Mouse (Mus musculus): ENCODE data around the gene Kif6. TPM values are rescaled to one million over a fixed set of nuclear protein-coding genes. Genes with fewer than 3 reads are reported as not detected.

The Kif6 gene
- polyA plus RNA-seq, 1 experiment from 2014 or later = 2.7 TPM

DNA sequence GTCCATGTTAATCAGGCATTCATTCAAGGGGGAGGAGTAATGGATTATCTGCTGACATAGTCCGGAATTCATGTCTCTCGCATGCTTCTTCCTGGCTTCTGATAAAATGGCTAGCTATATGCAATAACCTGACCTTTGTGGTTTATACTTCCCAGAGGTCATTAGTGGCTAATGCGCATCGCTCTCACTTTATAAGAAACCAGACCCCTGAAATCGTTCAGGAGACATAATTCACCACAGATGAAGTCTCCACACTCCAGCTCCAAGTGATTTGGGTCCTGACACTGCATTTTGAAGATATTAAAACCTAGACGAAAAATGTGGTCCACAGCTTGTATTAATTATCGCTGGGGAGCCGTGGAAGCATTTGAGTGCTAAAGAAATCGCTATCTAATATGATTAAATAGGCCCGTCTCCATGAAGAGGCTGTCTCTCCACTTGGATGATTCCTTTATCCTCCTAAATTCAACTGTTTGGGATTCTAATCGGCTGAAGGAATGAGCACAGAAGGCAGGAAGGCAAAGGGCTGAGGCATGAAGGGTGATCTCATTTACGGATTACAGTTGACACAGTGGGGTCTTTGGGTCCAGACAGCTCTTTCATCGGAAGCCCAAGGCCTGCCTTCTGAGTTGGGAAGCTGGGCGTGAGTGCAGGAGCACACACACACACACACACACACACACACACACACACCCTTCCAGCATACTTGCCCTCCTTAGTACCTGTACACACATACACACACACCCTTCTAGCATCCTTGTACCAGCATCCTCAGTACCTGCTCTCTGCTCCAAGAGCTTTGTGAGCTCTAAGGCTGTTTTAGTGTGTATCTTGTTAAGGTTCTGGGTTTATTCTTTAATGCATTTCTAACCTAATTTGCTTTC, 128.9 kb downstream of the Kif6 start:
- 68% methylated on average over 14 of the region's 14 CpGs for WGBS
- Histone ChIP-seq H3K27ac (ENCODE audit: low read length) (no peak overlapping the region), H3K4me3 (ENCODE audit: low read depth, low read length) (no peak overlapping the region), H3K9ac (replicated peaks; ENCODE audit: low read depth, low read length) (no peak overlapping the region), H3K9me3 (ENCODE audit: control insufficient read depth, low read depth, low read length) (no peaks in the 10 kb centered on the region), H3K27me3 (ENCODE audit: control insufficient read depth, insufficient read depth, low read length) (no peaks in the 10 kb centered on the region), H3K36me3 (ENCODE audit: control insufficient read depth, insufficient read depth, low read length) (no peaks in the 10 kb centered on the region), H3K4me2 (replicated peaks; ENCODE audit: low read depth, low read length) (no peak overlapping the region), H3K4me1 (ENCODE audit: control insufficient read depth, insufficient read depth, low read length) (no peaks in the 10 kb centered on the region)
- ATAC-seq (ENCODE audit: insufficient number of reproducible peaks, insufficient read depth, low FRiP score, low read depth) = no peak

DNA sequence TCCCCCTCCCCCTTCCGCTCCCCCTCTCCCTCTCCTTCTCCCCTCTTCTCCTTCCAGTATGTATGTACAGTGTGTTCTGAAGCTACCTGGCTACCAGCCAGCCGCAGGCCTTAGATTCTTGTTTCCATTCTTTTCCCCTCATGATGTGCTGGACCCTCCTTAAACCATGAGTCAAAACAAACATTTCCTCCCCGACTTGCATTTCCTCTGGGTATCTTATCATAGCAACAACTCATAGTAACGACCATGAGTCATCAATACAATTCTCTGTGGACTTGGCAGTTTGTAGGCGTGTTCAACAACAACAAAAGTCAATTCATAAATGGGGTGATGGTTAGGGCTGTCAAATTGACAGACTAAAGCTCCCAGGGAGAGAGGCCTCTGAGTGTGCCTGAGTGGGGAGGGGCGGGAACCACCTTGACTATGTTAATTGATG, 136.0 kb downstream of the Kif6 start:
- peak; percentile 37; the same call in 1 of the 2 replicates for ATAC-seq (ENCODE audit: insufficient number of reproducible peaks, insufficient read depth, low FRiP score, low read depth)
- H3K9ac ChIP-seq (replicated peaks; ENCODE audit: low read depth, low read length) = no peak overlapping the region
- H3K27ac ChIP-seq (ENCODE audit: low read length) = no peak overlapping the region
- H3K4me2 ChIP-seq (replicated peaks; ENCODE audit: low read depth, low read length) = no peak overlapping the region
- no peaks in the 10 kb centered on the region for H3K36me3 ChIP-seq (ENCODE audit: control insufficient read depth, insufficient read depth, low read length)
- no peaks in the 10 kb centered on the region for H3K4me1 ChIP-seq (ENCODE audit: control insufficient read depth, insufficient read depth, low read length)
- no peaks in the 10 kb centered on the region for H3K27me3 ChIP-seq (ENCODE audit: control insufficient read depth, insufficient read depth, low read length)
- no peaks in the 10 kb centered on the region for H3K9me3 ChIP-seq (ENCODE audit: control insufficient read depth, low read depth, low read length)
- no peak overlapping the region for H3K4me3 ChIP-seq (ENCODE audit: low read depth, low read length)
- WGBS = 53% methylated on average over 6 of the region's 6 CpGs

DNA sequence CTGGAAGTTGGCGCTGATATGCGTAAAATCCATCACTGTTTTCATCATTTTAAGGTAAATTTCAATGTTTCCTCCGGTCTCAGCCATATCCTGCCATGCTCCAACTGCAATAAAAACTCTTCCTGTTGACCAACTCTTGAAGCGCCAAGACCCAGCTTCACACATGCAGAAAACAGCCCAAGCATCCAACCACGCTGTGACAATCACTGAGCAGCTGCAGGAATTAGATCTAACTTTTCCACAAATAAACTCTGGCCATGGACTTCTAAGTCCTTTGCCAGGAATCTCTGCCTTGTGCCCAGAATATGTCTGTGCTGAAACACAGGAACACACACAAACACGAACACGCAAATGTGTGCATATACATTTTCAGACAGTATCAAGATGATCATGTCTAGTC, 138.9 kb downstream of the Kif6 start:
- Histone ChIP-seq H3K9ac (replicated peaks; ENCODE audit: low read depth, low read length) (no peak overlapping the region), H3K27me3 (ENCODE audit: control insufficient read depth, insufficient read depth, low read length) (no peaks in the 10 kb centered on the region), H3K9me3 (ENCODE audit: control insufficient read depth, low read depth, low read length) (no peaks in the 10 kb centered on the region), H3K4me3 (ENCODE audit: low read depth, low read length) (no peak overlapping the region), H3K4me1 (ENCODE audit: control insufficient read depth, insufficient read depth, low read length) (no peaks in the 10 kb centered on the region), H3K36me3 (ENCODE audit: control insufficient read depth, insufficient read depth, low read length) (no peaks in the 10 kb centered on the region), H3K27ac (ENCODE audit: low read length) (no peak overlapping the region), H3K4me2 (replicated peaks; ENCODE audit: low read depth, low read length) (no peak overlapping the region)
- 91% methylated on average over 7 of the region's 7 CpGs for WGBS
- no peak for ATAC-seq (ENCODE audit: insufficient number of reproducible peaks, insufficient read depth, low FRiP score, low read depth)

DNA sequence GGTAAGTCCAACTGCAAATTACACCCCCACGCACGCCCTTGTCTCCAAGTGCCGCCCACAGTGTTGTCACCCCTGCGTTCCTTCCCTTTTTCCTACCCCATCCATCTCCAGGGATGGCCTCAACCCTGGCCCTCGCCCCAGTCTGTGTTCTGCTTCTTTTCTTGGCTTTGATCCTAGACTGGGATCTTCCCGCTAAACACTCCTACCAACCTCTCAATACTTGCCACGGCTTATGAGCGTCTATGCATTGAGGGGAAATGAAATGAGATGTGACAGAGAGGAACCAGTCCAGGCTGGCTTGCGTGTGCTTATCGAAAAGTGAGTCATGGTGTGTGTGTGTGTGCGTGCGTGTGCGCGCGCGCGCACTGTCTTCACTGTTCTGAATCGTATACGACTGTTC, 141.9 kb downstream of the Kif6 start:
- WGBS = 66% methylated on average over 19 of the region's 19 CpGs
- ATAC-seq (ENCODE audit: insufficient number of reproducible peaks, insufficient read depth, low FRiP score, low read depth) = peak; percentile 81; the same call in 1 of the 2 replicates
- H3K4me3 ChIP-seq (ENCODE audit: low read depth, low read length) = no peak overlapping the region
- H3K27ac ChIP-seq (ENCODE audit: low read length) = no peak overlapping the region
- H3K4me1 ChIP-seq (ENCODE audit: control insufficient read depth, insufficient read depth, low read length) = no peaks in the 10 kb centered on the region
- H3K36me3 ChIP-seq (ENCODE audit: control insufficient read depth, insufficient read depth, low read length) = no peaks in the 10 kb centered on the region
- no peak overlapping the region for H3K9ac ChIP-seq (replicated peaks; ENCODE audit: low read depth, low read length)
- no peaks in the 10 kb centered on the region for H3K9me3 ChIP-seq (ENCODE audit: control insufficient read depth, low read depth, low read length)
- H3K4me2 ChIP-seq (replicated peaks; ENCODE audit: low read depth, low read length) = no peak overlapping the region
- no peaks in the 10 kb centered on the region for H3K27me3 ChIP-seq (ENCODE audit: control insufficient read depth, insufficient read depth, low read length)

DNA sequence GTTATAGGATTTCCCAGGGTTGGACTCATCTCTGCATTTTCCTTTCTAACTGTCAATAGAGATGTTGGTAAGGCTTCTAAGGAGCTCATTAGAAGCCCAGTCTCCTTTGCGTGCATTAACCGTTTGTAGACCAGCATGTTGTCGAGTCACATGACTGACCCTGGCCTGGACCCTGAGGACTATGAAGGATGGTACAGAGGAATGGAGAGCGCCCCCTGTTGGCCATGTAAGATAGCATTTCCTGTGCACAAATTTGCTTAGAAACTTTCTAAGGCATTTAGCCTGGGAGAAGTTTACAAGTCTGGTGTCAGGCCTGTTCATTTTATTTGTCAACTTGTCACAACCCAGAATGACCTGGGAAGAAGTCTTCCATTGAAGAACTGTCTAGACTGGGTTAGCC, 144.1 kb downstream of the Kif6 start:
- H3K4me2 ChIP-seq (replicated peaks; ENCODE audit: low read depth, low read length) = no peak overlapping the region
- no peak overlapping the region for H3K27ac ChIP-seq (ENCODE audit: low read length)
- WGBS = 74% methylated on average over 4 of the region's 4 CpGs
- H3K27me3 ChIP-seq (ENCODE audit: control insufficient read depth, insufficient read depth, low read length) = no peaks in the 10 kb centered on the region
- no peak overlapping the region for H3K4me3 ChIP-seq (ENCODE audit: low read depth, low read length)
- no peak overlapping the region for H3K9ac ChIP-seq (replicated peaks; ENCODE audit: low read depth, low read length)
- ATAC-seq (ENCODE audit: insufficient number of reproducible peaks, insufficient read depth, low FRiP score, low read depth) = no peak
- H3K36me3 ChIP-seq (ENCODE audit: control insufficient read depth, insufficient read depth, low read length) = no peaks in the 10 kb centered on the region
- H3K4me1 ChIP-seq (ENCODE audit: control insufficient read depth, insufficient read depth, low read length) = no peaks in the 10 kb centered on the region
- H3K9me3 ChIP-seq (ENCODE audit: control insufficient read depth, low read depth, low read length) = no peaks in the 10 kb centered on the region

DNA sequence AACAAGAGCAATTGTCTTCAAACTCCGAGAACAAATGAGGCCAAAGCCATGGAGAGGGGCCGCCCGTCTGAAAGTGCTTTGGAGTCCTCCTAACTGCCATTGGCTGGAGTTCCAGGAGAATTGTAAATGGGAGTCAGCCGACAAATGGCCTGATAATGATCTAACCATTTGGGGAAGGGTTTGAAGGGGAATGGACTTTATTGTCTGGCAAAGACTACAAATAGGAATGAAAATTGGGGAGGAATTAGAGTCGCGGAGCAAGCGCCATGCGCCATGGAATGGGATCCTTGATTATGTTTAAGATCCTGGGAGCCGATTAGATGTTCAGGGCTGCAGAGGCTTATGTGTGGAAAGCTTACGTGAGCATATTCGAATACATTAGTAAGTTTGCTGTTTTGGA, 146.3 kb downstream of the Kif6 start:
- no peak for ATAC-seq (ENCODE audit: insufficient number of reproducible peaks, insufficient read depth, low FRiP score, low read depth)
- Histone ChIP-seq H3K4me3 (ENCODE audit: low read depth, low read length) (no peak overlapping the region), H3K27me3 (ENCODE audit: control insufficient read depth, insufficient read depth, low read length) (no peaks in the 10 kb centered on the region), H3K9ac (replicated peaks; ENCODE audit: low read depth, low read length) (no peak overlapping the region), H3K36me3 (ENCODE audit: control insufficient read depth, insufficient read depth, low read length) (no peaks in the 10 kb centered on the region), H3K4me2 (replicated peaks; ENCODE audit: low read depth, low read length) (no peak overlapping the region), H3K4me1 (ENCODE audit: control insufficient read depth, insufficient read depth, low read length) (no peaks in the 10 kb centered on the region), H3K9me3 (ENCODE audit: control insufficient read depth, low read depth, low read length) (no peaks in the 10 kb centered on the region), H3K27ac (ENCODE audit: low read length) (no peak overlapping the region)
- WGBS = 69% methylated on average over 11 of the region's 11 CpGs

DNA sequence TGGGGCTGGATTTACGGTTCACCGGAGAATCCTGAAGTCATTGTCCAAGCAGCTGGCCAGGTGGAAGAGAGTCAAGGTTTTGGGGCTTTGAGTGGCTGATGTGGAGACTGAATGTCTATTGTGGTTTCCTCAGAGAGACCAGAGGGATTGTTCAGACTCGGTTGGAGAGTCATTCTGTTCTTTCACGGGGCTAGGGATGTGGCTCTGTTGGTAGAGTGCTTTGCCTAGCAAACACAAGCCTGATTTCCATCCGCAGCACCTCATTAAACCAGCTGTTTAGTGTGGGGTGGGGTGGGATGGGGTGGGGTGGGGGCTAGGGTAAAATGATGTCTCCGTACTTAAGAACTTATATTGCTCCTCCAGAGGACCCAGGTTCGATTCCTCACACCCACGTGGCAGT, 146.9 kb downstream of the Kif6 start:
- no peak for ATAC-seq (ENCODE audit: insufficient number of reproducible peaks, insufficient read depth, low FRiP score, low read depth)
- H3K36me3 ChIP-seq (ENCODE audit: control insufficient read depth, insufficient read depth, low read length) = no peaks in the 10 kb centered on the region
- no peak overlapping the region for H3K4me3 ChIP-seq (ENCODE audit: low read depth, low read length)
- no peak overlapping the region for H3K27ac ChIP-seq (ENCODE audit: low read length)
- H3K9me3 ChIP-seq (ENCODE audit: control insufficient read depth, low read depth, low read length) = no peaks in the 10 kb centered on the region
- H3K9ac ChIP-seq (replicated peaks; ENCODE audit: low read depth, low read length) = no peak overlapping the region
- H3K4me1 ChIP-seq (ENCODE audit: control insufficient read depth, insufficient read depth, low read length) = no peaks in the 10 kb centered on the region
- H3K27me3 ChIP-seq (ENCODE audit: control insufficient read depth, insufficient read depth, low read length) = no peaks in the 10 kb centered on the region
- 85% methylated on average over 8 of the region's 8 CpGs for WGBS
- H3K4me2 ChIP-seq (replicated peaks; ENCODE audit: low read depth, low read length) = no peak overlapping the region

DNA sequence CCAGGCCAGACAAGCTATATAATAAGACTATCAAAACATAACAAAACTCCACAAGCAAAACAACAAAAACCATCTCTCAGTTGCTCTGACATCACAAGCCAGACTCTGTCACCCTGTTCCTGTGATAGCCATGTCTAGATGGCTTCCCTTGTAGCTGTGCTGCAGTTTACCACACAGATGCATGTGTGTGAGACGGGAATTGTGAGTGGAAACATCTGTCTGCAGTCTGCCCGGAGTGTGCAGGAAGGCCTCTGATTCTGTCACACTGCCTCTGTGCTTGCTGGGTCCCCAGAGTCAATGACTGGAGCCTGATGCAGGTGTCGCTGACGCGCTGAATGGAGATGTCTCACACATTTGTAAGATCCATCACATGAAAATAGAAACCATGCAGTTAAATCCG, 150.0 kb downstream of the Kif6 start:
- 63% methylated on average over 6 of the region's 6 CpGs for WGBS
- no peaks in the 10 kb centered on the region for H3K36me3 ChIP-seq (ENCODE audit: control insufficient read depth, insufficient read depth, low read length)
- H3K27me3 ChIP-seq (ENCODE audit: control insufficient read depth, insufficient read depth, low read length) = no peaks in the 10 kb centered on the region
- no peak overlapping the region for H3K4me2 ChIP-seq (replicated peaks; ENCODE audit: low read depth, low read length)
- ATAC-seq (ENCODE audit: insufficient number of reproducible peaks, insufficient read depth, low FRiP score, low read depth) = no peak
- no peak overlapping the region for H3K27ac ChIP-seq (ENCODE audit: low read length)
- no peaks in the 10 kb centered on the region for H3K9me3 ChIP-seq (ENCODE audit: control insufficient read depth, low read depth, low read length)
- no peak overlapping the region for H3K4me3 ChIP-seq (ENCODE audit: low read depth, low read length)
- no peak overlapping the region for H3K9ac ChIP-seq (replicated peaks; ENCODE audit: low read depth, low read length)
- no peaks in the 10 kb centered on the region for H3K4me1 ChIP-seq (ENCODE audit: control insufficient read depth, insufficient read depth, low read length)
